Mouse (Mus musculus) forebrain, embryonic 16.5 days (tissue): ENCODE measurements around the gene Rabep2. TPM values are rescaled to one million over a fixed set of nuclear protein-coding genes. Genes with fewer than 3 reads are reported as not detected.

Source experiments
- ATAC-seq: fragments of 200-750 bp; cut with Nextera tagmentation; 2 replicates; pipeline ENCODE4 v1.8.0; 2017; ENCODE audit warnings: mild to moderate bottlenecking, moderate library complexity
- H3K27ac ChIP-seq: fragments of 300-500 bp; sonication (generic); 2 replicates; pipeline ENCODE4 v1.5.1; 2014; ENCODE audit warnings: low read length, control low read depth
- H3K27me3 ChIP-seq: fragments of 300-500 bp; sonication (generic); replicated peaks from 2 replicates; pipeline ENCODE4 v1.6.1; 2014; ENCODE audit warnings: low read length; ENCODE audit not compliant: control insufficient read depth, insufficient read depth
- H3K36me3 ChIP-seq: fragments of 300-500 bp; sonication (generic); 2 replicates; pipeline ENCODE4 v1.6.1; 2014; ENCODE audit not compliant: control insufficient read depth, insufficient read depth
- H3K4me1 ChIP-seq: fragments of 300-500 bp; sonication (generic); replicated peaks from 2 replicates; pipeline ENCODE4 v1.6.1; 2014; ENCODE audit warnings: low read length; ENCODE audit not compliant: control insufficient read depth, insufficient read depth
- H3K4me2 ChIP-seq: fragments of 300-500 bp; sonication (generic); 2 replicates; pipeline ENCODE4 v1.6.1; 2014; ENCODE audit warnings: mild to moderate bottlenecking, low read length, control low read depth
- H3K4me3 ChIP-seq: fragments of 300-500 bp; sonication (generic); replicated peaks from 2 replicates; pipeline ENCODE4 v1.5.1; 2014; ENCODE audit warnings: mild to moderate bottlenecking, low read length, control low read depth
- H3K9ac ChIP-seq: fragments of 300-500 bp; sonication (generic); replicated peaks from 2 replicates; pipeline ENCODE4 v1.6.1; 2014; ENCODE audit warnings: low read depth, low read length, control low read depth
- H3K9me3 ChIP-seq: fragments of 300-500 bp; sonication (generic); 2 replicates; pipeline ENCODE4 v1.6.1; 2016; ENCODE audit warnings: low read length; ENCODE audit not compliant: control insufficient read depth
- WGBS: fragments of 180-500 bp; shearing (Covaris S2); extraction: QIAGEN DNeasy Blood & Tissue Kit; methylation state at CpG from one replicate; pipeline ENCODE4 v1.1.7; 2014; 5-methylcytosine and 5-hydroxymethylcytosine counted together
- polyA plus RNA-seq: library from polyadenylated mRNA; unstranded; fragments of >200 nt; fragmentation: Nextera tagmentation; extraction: Ambion mirVana; gene quantifications from 2 replicates; pipeline ENCODE4 v1.2.1, GENCODE M21; 2015

Gene Rabep2
- polyA plus RNA-seq, 1 experiment from 2014 or later = 26.5 TPM

DNA sequence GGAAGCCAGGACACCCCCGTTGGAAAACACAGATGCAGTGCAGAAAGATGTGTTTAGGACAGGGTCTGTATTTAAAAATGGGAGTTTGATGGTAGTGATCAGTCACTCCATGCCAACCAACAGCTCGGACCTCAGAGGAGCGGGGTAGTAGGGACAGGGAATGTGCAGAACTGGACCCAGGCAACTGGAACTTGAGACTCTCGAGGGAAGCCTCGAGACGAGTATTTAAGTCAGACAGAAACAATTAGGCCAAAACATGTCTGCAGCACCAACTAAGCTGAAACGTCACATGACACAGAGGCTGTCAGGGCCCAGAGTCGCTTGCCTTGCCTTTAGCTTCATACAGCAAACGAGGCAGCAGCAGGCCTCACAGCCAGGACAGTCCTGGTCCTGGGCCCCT is 37.6 kb downstream of the Rabep2 start:
- H3K4me3 ChIP-seq = no peak overlapping the region
- no peak overlapping the region for H3K27ac ChIP-seq
- H3K36me3 ChIP-seq = peaks cover 22% of the 10 kb centered on the region
- no peak overlapping the region for H3K9ac ChIP-seq
- no peaks in the 10 kb centered on the region for H3K9me3 ChIP-seq
- H3K4me1 ChIP-seq = no peaks in the 10 kb centered on the region
- H3K4me2 ChIP-seq = no peak overlapping the region
- no peak for ATAC-seq
- no peaks in the 10 kb centered on the region for H3K27me3 ChIP-seq
- WGBS = 72% methylated on average over 9 of the region's 9 CpGs

- H3K4me3 ChIP-seq = no peak overlapping the region
- H3K36me3 ChIP-seq = peaks cover 26% of the 10 kb centered on the region
- 91% methylated on average over 5 of the region's 5 CpGs for WGBS
- no peaks in the 10 kb centered on the region for H3K4me1 ChIP-seq
- no peaks in the 10 kb centered on the region for H3K9me3 ChIP-seq
- no peak overlapping the region for H3K9ac ChIP-seq
- no peaks in the 10 kb centered on the region for H3K27me3 ChIP-seq
- no peak overlapping the region for H3K4me2 ChIP-seq
- no peak overlapping the region for H3K27ac ChIP-seq
- ATAC-seq = no peak
These were observed 38.1 kb downstream of the Rabep2 start for GRCm38 (mm10) chr7:126466707-126467106.

GRCm38 (mm10) chr7:126467271-126467670 is 38.7 kb downstream of the Rabep2 start:
- no peaks in the 10 kb centered on the region for H3K9me3 ChIP-seq

DNA sequence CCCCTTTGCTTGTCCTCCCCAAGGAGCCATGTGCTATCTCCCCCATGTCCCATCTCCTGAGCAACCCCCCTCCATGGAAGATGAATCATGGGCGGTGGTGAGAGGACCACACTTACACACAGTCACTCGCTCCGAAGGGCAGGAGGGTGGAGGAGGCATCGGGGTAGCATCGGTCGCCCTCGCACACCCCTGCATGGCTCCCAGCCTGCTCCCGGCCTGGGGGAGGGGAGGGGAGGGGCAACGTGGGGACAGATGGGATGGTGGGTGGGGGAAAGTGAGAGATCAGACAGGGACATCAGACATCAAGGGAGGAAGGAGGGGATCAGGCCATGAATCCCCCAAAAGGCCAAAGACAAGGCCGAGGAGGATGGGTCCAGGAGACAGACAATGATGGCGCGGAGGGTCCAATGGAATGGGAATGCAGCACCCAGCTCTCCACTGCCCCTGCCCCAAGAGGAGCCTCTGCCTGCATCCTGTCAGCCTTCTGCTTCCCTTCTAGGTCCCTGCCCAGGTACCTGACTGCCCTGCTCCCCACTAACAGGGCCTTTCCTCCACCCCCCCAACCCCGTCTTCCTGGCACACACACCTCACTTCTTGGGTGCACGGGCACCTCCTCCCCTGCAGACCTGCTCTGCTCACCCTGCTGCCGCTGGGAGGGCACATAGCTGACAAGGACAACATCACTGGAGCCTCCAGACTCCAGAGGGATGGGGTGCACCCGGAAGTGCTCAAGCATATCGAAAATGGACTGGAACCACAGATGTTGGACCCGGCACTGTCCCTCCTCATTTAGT is 39.5 kb downstream of the Rabep2 start:
- no peaks in the 10 kb centered on the region for H3K4me1 ChIP-seq
- no peaks in the 10 kb centered on the region for H3K27me3 ChIP-seq
- H3K4me3 ChIP-seq = no peak overlapping the region
- peaks cover 30% of the 10 kb centered on the region for H3K36me3 ChIP-seq
- H3K9me3 ChIP-seq = no peaks in the 10 kb centered on the region
- WGBS = 93% methylated on average over 17 of the region's 18 CpGs
- H3K4me2 ChIP-seq = no peak overlapping the region
- H3K27ac ChIP-seq = no peak overlapping the region
- no peak overlapping the region for H3K9ac ChIP-seq
- ATAC-seq = no peak

More at GRCm38 (mm10) chr7:126467271-126467670, 38.7 kb downstream of the Rabep2 start:
- no peak overlapping the region for H3K4me2 ChIP-seq
- H3K4me1 ChIP-seq = no peaks in the 10 kb centered on the region
- H3K27me3 ChIP-seq = no peaks in the 10 kb centered on the region
- no peak for ATAC-seq
- no peak overlapping the region for H3K9ac ChIP-seq
- no peak overlapping the region for H3K27ac ChIP-seq
- WGBS = 63% methylated on average over 5 of the region's 5 CpGs
- H3K36me3 ChIP-seq = peaks cover 26% of the 10 kb centered on the region
- H3K4me3 ChIP-seq = no peak overlapping the region

DNA sequence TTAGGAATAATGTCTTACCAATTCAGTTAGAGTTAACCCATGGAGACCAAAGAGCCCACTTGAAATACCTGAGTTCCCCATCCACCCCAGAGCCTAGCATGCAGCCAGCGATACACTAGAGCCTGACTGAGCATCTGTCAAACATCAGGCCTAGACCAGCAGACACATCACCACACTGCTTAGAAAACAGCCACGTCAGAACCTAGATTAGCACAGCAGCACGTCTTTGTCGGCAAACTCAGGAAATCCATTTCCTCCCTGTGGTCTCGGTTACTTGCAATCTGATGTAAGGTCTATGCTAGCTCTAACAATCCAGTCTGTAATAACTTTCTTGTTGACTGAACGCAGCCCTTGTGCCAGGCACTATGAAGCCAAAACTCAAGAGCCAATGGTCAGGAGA is 41.5 kb downstream of the Rabep2 start:
- Histone ChIP-seq H3K27ac (no peak overlapping the region), H3K4me3 (no peak overlapping the region), H3K4me2 (no peak overlapping the region), H3K4me1 (peaks cover 14% of the 10 kb centered on the region), H3K9me3 (no peaks in the 10 kb centered on the region), H3K36me3 (peaks cover 30% of the 10 kb centered on the region), H3K9ac (no peak overlapping the region), H3K27me3 (no peaks in the 10 kb centered on the region)
- 89% methylated on average over 6 of the region's 6 CpGs for WGBS
- ATAC-seq = no peak

- ATAC-seq = no peak
These were observed 42.8 kb downstream of the Rabep2 start for GRCm38 (mm10) chr7:126471361-126471760.

DNA sequence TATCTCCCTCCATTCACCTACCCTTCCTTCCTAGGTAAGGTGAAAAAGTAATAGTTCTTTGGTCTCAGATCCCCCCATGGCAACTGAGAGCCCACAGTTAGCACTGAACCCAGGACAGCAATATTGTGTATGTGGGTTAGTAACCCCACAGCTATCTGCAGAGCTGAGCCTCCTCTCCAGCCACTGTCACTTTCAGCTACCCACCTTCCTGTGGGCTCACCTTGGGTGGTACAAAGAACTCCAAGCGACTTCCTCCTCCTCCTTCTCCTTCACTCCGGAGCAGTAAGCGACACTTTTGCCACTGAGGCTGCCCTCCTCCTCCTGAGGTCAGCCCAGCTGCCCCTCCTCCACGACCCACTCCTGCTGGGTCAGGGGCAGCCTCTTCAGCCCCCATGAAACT is 43.3 kb downstream of the Rabep2 start:
- Histone ChIP-seq H3K4me3 (no peak overlapping the region), H3K36me3 (peaks cover 30% of the 10 kb centered on the region), H3K27me3 (no peaks in the 10 kb centered on the region), H3K27ac (no peak overlapping the region), H3K9me3 (no peaks in the 10 kb centered on the region), H3K4me1 (peaks cover 17% of the 10 kb centered on the region), H3K4me2 (no peak overlapping the region), H3K9ac (no peak overlapping the region)
- ATAC-seq = no peak
- WGBS = 83% methylated on average over 4 of the region's 4 CpGs

More at GRCm38 (mm10) chr7:126471361-126471760, 42.8 kb downstream of the Rabep2 start:
- H3K27ac ChIP-seq = no peak overlapping the region
- H3K4me2 ChIP-seq = no peak overlapping the region
- 93% methylated on average over 5 of the region's 5 CpGs for WGBS
- no peaks in the 10 kb centered on the region for H3K9me3 ChIP-seq
- no peak overlapping the region for H3K9ac ChIP-seq
- no peaks in the 10 kb centered on the region for H3K27me3 ChIP-seq
- H3K4me3 ChIP-seq = no peak overlapping the region
- peaks cover 30% of the 10 kb centered on the region for H3K36me3 ChIP-seq
- peaks cover 17% of the 10 kb centered on the region for H3K4me1 ChIP-seq

DNA sequence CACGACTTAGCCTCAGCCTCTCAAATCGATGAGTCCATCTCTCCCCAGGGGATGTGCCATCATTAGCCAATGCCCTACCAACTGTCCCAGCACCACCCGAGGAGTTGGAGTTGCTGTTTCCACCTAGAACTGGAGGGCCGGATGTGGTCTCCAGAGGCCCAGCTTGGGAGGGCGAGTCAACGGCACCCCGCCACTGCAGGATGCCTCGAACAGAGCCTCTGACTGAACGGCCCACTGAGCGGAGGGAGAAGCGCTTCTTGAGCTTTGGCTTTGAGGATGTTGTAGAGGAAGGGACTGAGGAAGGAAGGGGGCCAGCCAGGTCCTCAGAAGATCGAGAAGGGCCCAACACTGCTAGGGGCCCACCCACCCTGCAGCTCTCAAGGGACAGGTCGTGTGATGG is 43.7 kb downstream of the Rabep2 start:
- no peak overlapping the region for H3K4me3 ChIP-seq
- no peak overlapping the region for H3K9ac ChIP-seq
- 90% methylated on average over 13 of the region's 13 CpGs for WGBS
- no peaks in the 10 kb centered on the region for H3K9me3 ChIP-seq
- no peak overlapping the region for H3K4me2 ChIP-seq
- no peaks in the 10 kb centered on the region for H3K27me3 ChIP-seq
- no peak overlapping the region for H3K27ac ChIP-seq
- no peak for ATAC-seq
- H3K4me1 ChIP-seq = peaks cover 17% of the 10 kb centered on the region
- peaks cover 26% of the 10 kb centered on the region for H3K36me3 ChIP-seq

- no peak for ATAC-seq
- Histone ChIP-seq H3K9ac (no peak overlapping the region), H3K4me3 (no peak overlapping the region), H3K36me3 (peaks cover 22% of the 10 kb centered on the region), H3K9me3 (no peaks in the 10 kb centered on the region), H3K27me3 (no peaks in the 10 kb centered on the region), H3K4me1 (peaks cover 17% of the 10 kb centered on the region), H3K27ac (no peak overlapping the region), H3K4me2 (no peak overlapping the region)
- WGBS = 91% methylated on average over 16 of the region's 16 CpGs
These were observed 44.2 kb downstream of the Rabep2 start for GRCm38 (mm10) chr7:126472713-126473112.
